Mouse (Mus musculus) erythroblast, embryonic 14.5 days (primary cell): ENCODE data around the gene Lmtk2. TPM values are rescaled to one million over a fixed set of nuclear protein-coding genes. Genes with fewer than 3 reads are reported as not detected.

ENCODE experiments used
- H3K27me3 ChIP-seq: 2 replicates; pipeline ENCODE4 v1.6.1; 2012; ENCODE audit warnings: inconsistent platforms; ENCODE audit not compliant: control insufficient read depth
- H3K36me3 ChIP-seq: 2 replicates; pipeline ENCODE4 v1.6.1; 2012; ENCODE audit warnings: mild to moderate bottlenecking, inconsistent platforms; ENCODE audit not compliant: control insufficient read depth
- H3K4me1 ChIP-seq: 2 replicates; pipeline ENCODE4 v1.6.1; 2012; ENCODE audit warnings: inconsistent platforms; ENCODE audit not compliant: control insufficient read depth
- H3K4me3 ChIP-seq: replicated peaks from 2 replicates; pipeline ENCODE3; 2012; ENCODE audit warnings: moderate library complexity, mild to moderate bottlenecking, inconsistent platforms
- H3K9me3 ChIP-seq: 2 replicates; pipeline ENCODE4 v1.6.1; 2012; ENCODE audit warnings: low read length, inconsistent platforms, mixed read lengths; ENCODE audit not compliant: control insufficient read depth
- GATA1 ChIP-seq: IDR thresholded peaks from 2 replicates; pipeline ENCODE4 v1.6.1; 2012; ENCODE audit warnings: low read length, inconsistent platforms, mixed read lengths
- TAL1 ChIP-seq: IDR thresholded peaks from 3 replicates; pipeline ENCODE4 v1.6.1; 2012; ENCODE audit warnings: low read length, inconsistent platforms, mixed read lengths
- polyA plus RNA-seq: library from polyadenylated mRNA; stranded (reverse); fragments of >175 nt; gene quantifications from 2 replicates; pipeline ENCODE4 v1.2.3, GENCODE M21; 2012

Gene Lmtk2
- polyA plus RNA-seq, 1 experiment = 0.73 TPM

- peaks cover 85% of the 10 kb centered on the region for H3K36me3 ChIP-seq
- H3K4me3 ChIP-seq = no peak overlapping the region
- no peaks in the 10 kb centered on the region for H3K9me3 ChIP-seq
- H3K4me1 ChIP-seq = peaks cover 12% of the 10 kb centered on the region
- H3K27me3 ChIP-seq = no peaks in the 10 kb centered on the region
- no peak for TF ChIP-seq TAL1
- TF ChIP-seq GATA1 = no peak
Measured at GRCm38 (mm10) chr5:144162080-144162812, 62.0 kb downstream of the Lmtk2 start.

GRCm38 (mm10) chr5:144162813-144163517 is 62.7 kb downstream of the Lmtk2 start:
- Histone ChIP-seq H3K4me3 (no peak overlapping the region), H3K4me1 (peaks cover 12% of the 10 kb centered on the region), H3K36me3 (peaks cover 83% of the 10 kb centered on the region), H3K27me3 (no peaks in the 10 kb centered on the region), H3K9me3 (no peaks in the 10 kb centered on the region)
- TF ChIP-seq TAL1 (no peak), GATA1 (no peak)

- H3K4me1 ChIP-seq = peaks cover 9% of the 10 kb centered on the region
- no peaks in the 10 kb centered on the region for H3K27me3 ChIP-seq
- H3K36me3 ChIP-seq = peaks cover 78% of the 10 kb centered on the region
- no peaks in the 10 kb centered on the region for H3K9me3 ChIP-seq
- H3K4me3 ChIP-seq = no peak overlapping the region
- TF ChIP-seq GATA1 = no peak
- TF ChIP-seq TAL1 = no peak
Measured at GRCm38 (mm10) chr5:144165756-144166155, 65.5 kb downstream of the Lmtk2 start.

- no peaks in the 10 kb centered on the region for H3K27me3 ChIP-seq
- no peaks in the 10 kb centered on the region for H3K9me3 ChIP-seq
- TF ChIP-seq TAL1 (no peak), GATA1 (no peak)
- H3K4me1 ChIP-seq = no peaks in the 10 kb centered on the region
- H3K36me3 ChIP-seq = peaks cover 83% of the 10 kb centered on the region
- no peak overlapping the region for H3K4me3 ChIP-seq
Measured at GRCm38 (mm10) chr5:144169275-144169975, 69.2 kb downstream of the Lmtk2 start.

GRCm38 (mm10) chr5:144173648-144174047 is 73.4 kb downstream of the Lmtk2 start:
- H3K36me3 ChIP-seq = peaks cover 92% of the 10 kb centered on the region
- no peaks in the 10 kb centered on the region for H3K27me3 ChIP-seq
- H3K4me3 ChIP-seq = no peak overlapping the region
- no peaks in the 10 kb centered on the region for H3K9me3 ChIP-seq
- no peak for TF ChIP-seq GATA1
- TF ChIP-seq TAL1 = no peak
- H3K4me1 ChIP-seq = no peaks in the 10 kb centered on the region

GRCm38 (mm10) chr5:144178216-144178615 is 78.0 kb downstream of the Lmtk2 start:
- no peaks in the 10 kb centered on the region for H3K9me3 ChIP-seq
- no peaks in the 10 kb centered on the region for H3K27me3 ChIP-seq
- TF ChIP-seq GATA1 = no peak
- TF ChIP-seq TAL1 = no peak
- peaks cover 16% of the 10 kb centered on the region for H3K4me1 ChIP-seq
- no peak overlapping the region for H3K4me3 ChIP-seq
- peaks cover 86% of the 10 kb centered on the region for H3K36me3 ChIP-seq

- Histone ChIP-seq H3K4me1 (peaks cover 16% of the 10 kb centered on the region), H3K9me3 (no peaks in the 10 kb centered on the region), H3K4me3 (no peak overlapping the region), H3K36me3 (peaks cover 82% of the 10 kb centered on the region), H3K27me3 (no peaks in the 10 kb centered on the region)
- TF ChIP-seq TAL1 (no peak), GATA1 (no peak)
Measured at GRCm38 (mm10) chr5:144181249-144181648, 81.0 kb downstream of the Lmtk2 start.

GRCm38 (mm10) chr5:144182542-144183247 is 82.5 kb downstream of the Lmtk2 start:
- Histone ChIP-seq H3K36me3 (peaks cover 74% of the 10 kb centered on the region), H3K9me3 (no peaks in the 10 kb centered on the region), H3K4me1 (peaks cover 16% of the 10 kb centered on the region), H3K27me3 (no peaks in the 10 kb centered on the region), H3K4me3 (no peak overlapping the region)
- no peak for TF ChIP-seq GATA1
- TF ChIP-seq TAL1 = no peak
